Mouse (Mus musculus): ENCODE results near the gene Lrrc26. TPM values are rescaled to one million over a fixed set of nuclear protein-coding genes. Genes with fewer than 3 reads are reported as not detected.

Gene Lrrc26
- polyA plus RNA-seq (2014; fragmentation: Nextera tagmentation; extraction: Ambion mirVana): not detected in 2 replicates

- Histone ChIP-seq H3K27me3 (ENCODE audit: control insufficient read depth, insufficient read depth, low read length) (peaks cover 59% of the 10 kb centered on the region), H3K4me3 (ENCODE audit: low read depth, low read length) (peak within 1 kb of the TSS; percentile 10; the same call in 1 of the 2 replicates), H3K9me3 (ENCODE audit: control insufficient read depth, low read length) (no peaks in the 10 kb centered on the region), H3K4me2 (replicated peaks; ENCODE audit: low read depth, low read length) (no peak within 1 kb of the TSS), H3K4me1 (replicated peaks; ENCODE audit: control insufficient read depth, insufficient read depth, low read length) (peaks cover 5% of the 10 kb centered on the region; the same call in 1 of the 2 replicates), H3K27ac (ENCODE audit: low read depth, low read length) (no peak within 1 kb of the TSS), H3K9ac (ENCODE audit: low read depth, low read length) (no peak within 1 kb of the TSS), H3K36me3 (ENCODE audit: control insufficient read depth, insufficient read depth, low read length) (no peaks in the 10 kb centered on the region)
- WGBS: 9% methylated on average over 11 of the region's 11 CpGs
- DNase-seq (ENCODE audit: low spot score): no peak
- no peak for ATAC-seq (ENCODE audit: low FRiP score)
Measured at GRCm38 (mm10) chr2:25289651-25290050, at the start of gene Lrrc26. Lrrc26 (plus strand) TSS chr2:25289915.

GRCm38 (mm10) chr2:25240310-25240709, 49.4 kb upstream of the Lrrc26 start:
- no peak for ATAC-seq (ENCODE audit: low FRiP score)
- no peak overlapping the region for H3K9ac ChIP-seq (ENCODE audit: low read depth, low read length)
- H3K4me3 ChIP-seq (ENCODE audit: low read depth, low read length): peak overlapping the region; percentile 31; the same call in 1 of the 2 replicates
- H3K27me3 ChIP-seq (ENCODE audit: control insufficient read depth, insufficient read depth, low read length): peaks cover 2% of the 10 kb centered on the region; the same call in 1 of the 2 replicates
- peaks cover 4% of the 10 kb centered on the region; the same call in 1 of the 2 replicates for H3K4me1 ChIP-seq (replicated peaks; ENCODE audit: control insufficient read depth, insufficient read depth, low read length)
- H3K36me3 ChIP-seq (ENCODE audit: control insufficient read depth, insufficient read depth, low read length): no peaks in the 10 kb centered on the region
- H3K27ac ChIP-seq (ENCODE audit: low read depth, low read length): no peak overlapping the region
- 49% methylated on average over 8 of the region's 8 CpGs for WGBS
- peak overlapping the region; percentile 95; the same call in 1 of the 2 replicates for H3K4me2 ChIP-seq (replicated peaks; ENCODE audit: low read depth, low read length)
- no peaks in the 10 kb centered on the region for H3K9me3 ChIP-seq (ENCODE audit: control insufficient read depth, low read length)
- no peak for DNase-seq (ENCODE audit: low spot score)

- peak; percentile 78 for ATAC-seq (ENCODE audit: low FRiP score)
Measured at GRCm38 (mm10) chr2:25240723-25241437, 48.8 kb upstream of the Lrrc26 start.

GRCm38 (mm10) chr2:25241438-25241775, 48.3 kb upstream of the Lrrc26 start:
- peak; percentile 46; the same call in 1 of the 2 replicates for ATAC-seq (ENCODE audit: low FRiP score)
- H3K9ac ChIP-seq (ENCODE audit: low read depth, low read length): peak overlapping the region; percentile 71
- H3K4me2 ChIP-seq (replicated peaks; ENCODE audit: low read depth, low read length): peak overlapping the region; percentile 95
- 13% methylated on average over 6 of the region's 6 CpGs for WGBS
- H3K4me3 ChIP-seq (ENCODE audit: low read depth, low read length): peak overlapping the region; percentile 57
- peaks cover 2% of the 10 kb centered on the region; the same call in 1 of the 2 replicates for H3K27me3 ChIP-seq (ENCODE audit: control insufficient read depth, insufficient read depth, low read length)
- peak; percentile 28 for DNase-seq (ENCODE audit: low spot score)
- peaks cover 4% of the 10 kb centered on the region; the same call in 1 of the 2 replicates for H3K4me1 ChIP-seq (replicated peaks; ENCODE audit: control insufficient read depth, insufficient read depth, low read length)
- no peaks in the 10 kb centered on the region for H3K36me3 ChIP-seq (ENCODE audit: control insufficient read depth, insufficient read depth, low read length)
- no peak overlapping the region for H3K27ac ChIP-seq (ENCODE audit: low read depth, low read length)
- no peaks in the 10 kb centered on the region for H3K9me3 ChIP-seq (ENCODE audit: control insufficient read depth, low read length)

More at GRCm38 (mm10) chr2:25240723-25241437, 48.8 kb upstream of the Lrrc26 start:
- Histone ChIP-seq H3K4me2 (replicated peaks; ENCODE audit: low read depth, low read length) (peak overlapping the region; percentile 95), H3K9me3 (ENCODE audit: control insufficient read depth, low read length) (no peaks in the 10 kb centered on the region), H3K27ac (ENCODE audit: low read depth, low read length) (no peak overlapping the region; the same call in 1 of the 2 replicates), H3K36me3 (ENCODE audit: control insufficient read depth, insufficient read depth, low read length) (no peaks in the 10 kb centered on the region), H3K9ac (ENCODE audit: low read depth, low read length) (peak overlapping the region; percentile 21), H3K27me3 (ENCODE audit: control insufficient read depth, insufficient read depth, low read length) (peaks cover 2% of the 10 kb centered on the region; the same call in 1 of the 2 replicates), H3K4me3 (ENCODE audit: low read depth, low read length) (peak overlapping the region; percentile 31), H3K4me1 (replicated peaks; ENCODE audit: control insufficient read depth, insufficient read depth, low read length) (peaks cover 4% of the 10 kb centered on the region; the same call in 1 of the 2 replicates)
- 3% methylated on average over 29 of the region's 29 CpGs for WGBS
- DNase-seq (ENCODE audit: low spot score): peak; percentile 76

- Histone ChIP-seq H3K9me3 (ENCODE audit: control insufficient read depth, low read length) (no peaks in the 10 kb centered on the region), H3K4me1 (replicated peaks; ENCODE audit: control insufficient read depth, insufficient read depth, low read length) (peaks cover 4% of the 10 kb centered on the region; the same call in 1 of the 2 replicates), H3K9ac (ENCODE audit: low read depth, low read length) (peak within 1 kb of the TSS; percentile 71), H3K27me3 (ENCODE audit: control insufficient read depth, insufficient read depth, low read length) (peaks cover 2% of the 10 kb centered on the region; the same call in 1 of the 2 replicates), H3K4me3 (ENCODE audit: low read depth, low read length) (peak within 1 kb of the TSS; percentile 57), H3K27ac (ENCODE audit: low read depth, low read length) (peak within 1 kb of the TSS; percentile 42; the same call in 1 of the 2 replicates), H3K36me3 (ENCODE audit: control insufficient read depth, insufficient read depth, low read length) (no peaks in the 10 kb centered on the region), H3K4me2 (replicated peaks; ENCODE audit: low read depth, low read length) (peak within 1 kb of the TSS; percentile 95)
- ATAC-seq (ENCODE audit: low FRiP score) (peak; percentile 38), DNase-seq (ENCODE audit: low spot score) (peak; percentile 61)
- WGBS: 0% methylated on average over 27 of the region's 59 CpGs
Measured at GRCm38 (mm10) chr2:25242101-25242506, 47.6 kb upstream of the Lrrc26 start, which contains the start of the genes Rnf208 and Cysrt1. Rnf208 (plus strand) TSS chr2:25242255. Cysrt1 (minus strand) TSS chr2:25242452.

GRCm38 (mm10) chr2:25243342-25243741, 46.4 kb upstream of the Lrrc26 start:
- no peaks in the 10 kb centered on the region for H3K9me3 ChIP-seq (ENCODE audit: control insufficient read depth, low read length)
- H3K27me3 ChIP-seq (ENCODE audit: control insufficient read depth, insufficient read depth, low read length): peaks cover 2% of the 10 kb centered on the region; the same call in 1 of the 2 replicates
- ATAC-seq (ENCODE audit: low FRiP score) (no peak), DNase-seq (ENCODE audit: low spot score) (no peak)
- peak overlapping the region; percentile 95; the same call in 1 of the 2 replicates for H3K4me2 ChIP-seq (replicated peaks; ENCODE audit: low read depth, low read length)
- peaks cover 4% of the 10 kb centered on the region; the same call in 1 of the 2 replicates for H3K4me1 ChIP-seq (replicated peaks; ENCODE audit: control insufficient read depth, insufficient read depth, low read length)
- no peak overlapping the region for H3K27ac ChIP-seq (ENCODE audit: low read depth, low read length)
- 81% methylated on average over 8 of the region's 8 CpGs for WGBS
- no peak overlapping the region; the same call in 1 of the 2 replicates for H3K4me3 ChIP-seq (ENCODE audit: low read depth, low read length)
- no peaks in the 10 kb centered on the region for H3K36me3 ChIP-seq (ENCODE audit: control insufficient read depth, insufficient read depth, low read length)
- peak overlapping the region; percentile 71; the same call in 1 of the 2 replicates for H3K9ac ChIP-seq (ENCODE audit: low read depth, low read length)

- H3K27ac ChIP-seq (ENCODE audit: low read depth, low read length): no peak overlapping the region
- H3K4me2 ChIP-seq (replicated peaks; ENCODE audit: low read depth, low read length): no peak overlapping the region
- ATAC-seq (ENCODE audit: low FRiP score) (no peak), DNase-seq (ENCODE audit: low spot score) (no peak)
- no peaks in the 10 kb centered on the region for H3K36me3 ChIP-seq (ENCODE audit: control insufficient read depth, insufficient read depth, low read length)
- no peak overlapping the region for H3K9ac ChIP-seq (ENCODE audit: low read depth, low read length)
- WGBS: 92% methylated on average over 4 of the region's 4 CpGs
- peaks cover 2% of the 10 kb centered on the region; the same call in 1 of the 2 replicates for H3K27me3 ChIP-seq (ENCODE audit: control insufficient read depth, insufficient read depth, low read length)
- peaks cover 4% of the 10 kb centered on the region; the same call in 1 of the 2 replicates for H3K4me1 ChIP-seq (replicated peaks; ENCODE audit: control insufficient read depth, insufficient read depth, low read length)
- H3K9me3 ChIP-seq (ENCODE audit: control insufficient read depth, low read length): no peaks in the 10 kb centered on the region
- no peak overlapping the region for H3K4me3 ChIP-seq (ENCODE audit: low read depth, low read length)
Measured at GRCm38 (mm10) chr2:25244144-25244543, 45.6 kb upstream of the Lrrc26 start.

GRCm38 (mm10) chr2:25246183-25247072, 43.3 kb upstream of the Lrrc26 start, which contains the start of gene AL732309.1:
AL732309.1 (minus strand) TSS chr2:25246863.
- Histone ChIP-seq H3K4me2 (replicated peaks; ENCODE audit: low read depth, low read length) (no peak within 1 kb of the TSS), H3K9ac (ENCODE audit: low read depth, low read length) (no peak within 1 kb of the TSS), H3K27me3 (ENCODE audit: control insufficient read depth, insufficient read depth, low read length) (no peaks in the 10 kb centered on the region; the same call in 1 of the 2 replicates), H3K4me3 (ENCODE audit: low read depth, low read length) (no peak within 1 kb of the TSS), H3K9me3 (ENCODE audit: control insufficient read depth, low read length) (no peaks in the 10 kb centered on the region), H3K4me1 (replicated peaks; ENCODE audit: control insufficient read depth, insufficient read depth, low read length) (peaks cover 4% of the 10 kb centered on the region; the same call in 1 of the 2 replicates), H3K27ac (ENCODE audit: low read depth, low read length) (no peak within 1 kb of the TSS), H3K36me3 (ENCODE audit: control insufficient read depth, insufficient read depth, low read length) (0 out of 2 replicates have a peak, but pooled peaks cover under 1% of the 10 kb centered on the region)
- WGBS: 88% methylated on average over 10 of the region's 10 CpGs
- DNase-seq (ENCODE audit: low spot score): no peak
- no peak for ATAC-seq (ENCODE audit: low FRiP score)
